Mouse (Mus musculus): Measurements from ENCODE around the gene Cenpx. TPM values are rescaled to one million over a fixed set of nuclear protein-coding genes. Genes with fewer than 3 reads are reported as not detected.

Cenpx gene
- polyA plus RNA-seq, 1 experiment from 2014 or later: 140 TPM

Other genes starting within 250 kb of the Cenpx start
- gene Arl16, start 246.1 kb downstream of the Cenpx start, polyA plus RNA-seq (2014; fragmentation: Nextera tagmentation; extraction: Ambion mirVana): 37.4 and 43.9 TPM in 2 replicates
- gene Mrpl12, start 229.1 kb downstream of the Cenpx start, polyA plus RNA-seq (2014; fragmentation: Nextera tagmentation; extraction: Ambion mirVana): 143 and 155 TPM in 2 replicates
- gene Slc25a10, start 221.9 kb downstream of the Cenpx start, polyA plus RNA-seq (2014; fragmentation: Nextera tagmentation; extraction: Ambion mirVana): 29.7 and 31.6 TPM in 2 replicates
- gene Gcgr, start 183.0 kb downstream of the Cenpx start, polyA plus RNA-seq (2014; fragmentation: Nextera tagmentation; extraction: Ambion mirVana): 0.14 TPM in 1 of 2 replicates, not detected in the other
- gene Mcrip1, start 164.0 kb downstream of the Cenpx start, polyA plus RNA-seq (2014; fragmentation: Nextera tagmentation; extraction: Ambion mirVana): 291 and 313 TPM in 2 replicates
- gene Ppp1r27, start 162.6 kb downstream of the Cenpx start, polyA plus RNA-seq (2014; fragmentation: Nextera tagmentation; extraction: Ambion mirVana): not detected in 2 replicates
- gene P4hb, start 140.5 kb downstream of the Cenpx start, polyA plus RNA-seq (2014; fragmentation: Nextera tagmentation; extraction: Ambion mirVana): 325 and 332 TPM in 2 replicates
- 449 and 481 TPM in 2 replicates for gene Arhgdia, start 132.1 kb downstream of the Cenpx start, polyA plus RNA-seq (2014; fragmentation: Nextera tagmentation; extraction: Ambion mirVana)
- 318 and 352 TPM in 2 replicates for gene Alyref, start 115.4 kb downstream of the Cenpx start, polyA plus RNA-seq (2014; fragmentation: Nextera tagmentation; extraction: Ambion mirVana)
- gene Anapc11, start 115.3 kb downstream of the Cenpx start, polyA plus RNA-seq (2014; fragmentation: Nextera tagmentation; extraction: Ambion mirVana): 237 and 281 TPM in 2 replicates
- 0.46 and 0.98 TPM in 2 replicates for gene Npb, start 105.3 kb downstream of the Cenpx start, polyA plus RNA-seq (2014; fragmentation: Nextera tagmentation; extraction: Ambion mirVana)
- gene Pcyt2, start 95.8 kb downstream of the Cenpx start, polyA plus RNA-seq (2014; fragmentation: Nextera tagmentation; extraction: Ambion mirVana): 113 and 134 TPM in 2 replicates
- 30.4 and 40.8 TPM in 2 replicates for gene Sirt7, start 88.5 kb downstream of the Cenpx start, polyA plus RNA-seq (2014; fragmentation: Nextera tagmentation; extraction: Ambion mirVana)
- gene Mafg, start 80.1 kb downstream of the Cenpx start, polyA plus RNA-seq (2014; fragmentation: Nextera tagmentation; extraction: Ambion mirVana): 20.0 and 23.6 TPM in 2 replicates
- 33.6 and 33.9 TPM in 2 replicates for gene Pycr1, start 70.0 kb downstream of the Cenpx start, polyA plus RNA-seq (2014; fragmentation: Nextera tagmentation; extraction: Ambion mirVana)
- gene Myadml2, start 65.6 kb downstream of the Cenpx start, polyA plus RNA-seq (2014; fragmentation: Nextera tagmentation; extraction: Ambion mirVana): 0.38 and 0.48 TPM in 2 replicates
- gene Notum, start 52.6 kb downstream of the Cenpx start, polyA plus RNA-seq (2014; fragmentation: Nextera tagmentation; extraction: Ambion mirVana): 0.36 and 0.61 TPM in 2 replicates
- gene Aspscr1, start 40.8 kb downstream of the Cenpx start, polyA plus RNA-seq (2014; fragmentation: Nextera tagmentation; extraction: Ambion mirVana): 129 TPM in 2 replicates
- 39.0 and 59.5 TPM in 2 replicates for gene Lrrc45, start 187 bp upstream of the Cenpx start, polyA plus RNA-seq (2014; fragmentation: Nextera tagmentation; extraction: Ambion mirVana)
- gene Rac3, start 7.7 kb upstream of the Cenpx start, polyA plus RNA-seq (2014; fragmentation: Nextera tagmentation; extraction: Ambion mirVana): 110 and 119 TPM in 2 replicates
- 11.2 and 13.7 TPM in 2 replicates for gene Dcxr, start 13.5 kb upstream of the Cenpx start, polyA plus RNA-seq (2014; fragmentation: Nextera tagmentation; extraction: Ambion mirVana)
- gene Cbr2, start 18.4 kb upstream of the Cenpx start, polyA plus RNA-seq (2014; fragmentation: Nextera tagmentation; extraction: Ambion mirVana): 0.98 and 1.1 TPM in 2 replicates
- 3.8 and 3.9 TPM in 2 replicates for gene Hmga1b, start 49.1 kb upstream of the Cenpx start, polyA plus RNA-seq (2014; fragmentation: Nextera tagmentation; extraction: Ambion mirVana)
- 39.4 and 64.8 TPM in 2 replicates for gene Rfng, start 70.5 kb upstream of the Cenpx start, polyA plus RNA-seq (2014; fragmentation: Nextera tagmentation; extraction: Ambion mirVana)
- 348 and 350 TPM in 2 replicates for gene Gps1, start 70.5 kb upstream of the Cenpx start, polyA plus RNA-seq (2014; fragmentation: Nextera tagmentation; extraction: Ambion mirVana)
- 53.5 and 58.6 TPM in 2 replicates for gene Dus1l, start 82.7 kb upstream of the Cenpx start, polyA plus RNA-seq (2014; fragmentation: Nextera tagmentation; extraction: Ambion mirVana)
- 84.2 and 102 TPM in 2 replicates for gene Fasn, start 110.8 kb upstream of the Cenpx start, polyA plus RNA-seq (2014; fragmentation: Nextera tagmentation; extraction: Ambion mirVana)
- gene Ccdc57, start 219.1 kb upstream of the Cenpx start, polyA plus RNA-seq (2014; fragmentation: Nextera tagmentation; extraction: Ambion mirVana): 5.0 and 6.5 TPM in 2 replicates
- 3.8 and 5.6 TPM in 2 replicates for gene Slc16a3, start 234.7 kb upstream of the Cenpx start, polyA plus RNA-seq (2014; fragmentation: Nextera tagmentation; extraction: Ambion mirVana)